Mouse (Mus musculus): Measurements from ENCODE around the gene Pde6g.

- TF ChIP-seq ZNF384 (IDR thresholded peaks at IDR 0.05; ENCODE audit: low read depth, low read length) = no peak
- no peak for TF ChIP-seq MAFK (IDR thresholded peaks at IDR 0.05; ENCODE audit: insufficient read depth, low read depth, low read length)
- TF ChIP-seq ZC3H11A (IDR thresholded peaks at IDR 0.05; ENCODE audit: borderline replicate concordance, low read depth, low read length) = no peak
Measured at GRCm38 (mm10) chr11:120501018-120501417, 47.7 kb upstream of the Pde6g start.
